Mouse (Mus musculus) lung, embryonic 16.5 days (tissue): ENCODE measurements at regions not wholly inside any gene's neighbourhood (a gene's known extent, or its start where the extent isn't known, plus 50 kb on each side); places are given as distances from the start of the nearest gene placed in this dataset.

ENCODE experiments used
- ATAC-seq: fragments of 200-750 bp; cut with Nextera tagmentation; 2 replicates; pipeline ENCODE4 v1.8.0; 2017; ENCODE audit warnings: low read depth, mild to moderate bottlenecking, moderate library complexity
- H3K27ac ChIP-seq: fragments of 300-500 bp; sonication (generic); 2 replicates; pipeline ENCODE4 v1.5.1; 2014; ENCODE audit warnings: mild to moderate bottlenecking, control low read depth, low read length
- H3K27me3 ChIP-seq: fragments of 300-500 bp; sonication (generic); 2 replicates; pipeline ENCODE4 v1.6.1; 2014; ENCODE audit warnings: low read depth, low read length, mixed read lengths; ENCODE audit not compliant: control insufficient read depth, insufficient read depth
- H3K36me3 ChIP-seq: fragments of 300-500 bp; sonication (generic); 2 replicates; pipeline ENCODE4 v1.6.1; 2014; ENCODE audit warnings: low read length; ENCODE audit not compliant: control insufficient read depth, insufficient read depth
- H3K4me1 ChIP-seq: fragments of 300-500 bp; sonication (generic); replicated peaks from 2 replicates; pipeline ENCODE4 v1.6.1; 2014; ENCODE audit warnings: low read length, mixed read lengths; ENCODE audit not compliant: control insufficient read depth, insufficient read depth
- H3K4me2 ChIP-seq: fragments of 300-500 bp; sonication (generic); 2 replicates; pipeline ENCODE4 v1.6.1; 2014; ENCODE audit warnings: low read depth, low read length, control low read depth
- H3K4me3 ChIP-seq: fragments of 300-500 bp; sonication (generic); 2 replicates; pipeline ENCODE4 v1.5.1; 2014; ENCODE audit warnings: mild to moderate bottlenecking, low read length, control low read depth
- H3K9ac ChIP-seq: fragments of 300-500 bp; sonication (generic); 2 replicates; pipeline ENCODE4 v1.6.1; 2014; ENCODE audit warnings: low read length, control low read depth
- H3K9me3 ChIP-seq: fragments of 300-500 bp; sonication (generic); 2 replicates; pipeline ENCODE4 v1.6.1; 2016; ENCODE audit warnings: low read length; ENCODE audit not compliant: control insufficient read depth
- WGBS: fragments of 180-500 bp; shearing (Covaris S2); extraction: QIAGEN DNeasy Blood & Tissue Kit; methylation state at CpG from one replicate; pipeline ENCODE4 v1.1.7; 2014; 5-methylcytosine and 5-hydroxymethylcytosine counted together

- Histone ChIP-seq H3K27ac (peak overlapping the region; percentile 100), H3K4me2 (peak overlapping the region; percentile 43), H3K36me3 (no peaks in the 10 kb centered on the region), H3K4me1 (peaks cover 30% of the 10 kb centered on the region), H3K27me3 (no peaks in the 10 kb centered on the region), H3K9me3 (no peaks in the 10 kb centered on the region), H3K4me3 (peak overlapping the region; percentile 9; the same call in 1 of the 2 replicates), H3K9ac (peak overlapping the region; percentile 67)
- WGBS, result 30% methylated on average over 17 of the region's 17 CpGs
- peak; percentile 87 for ATAC-seq
Measured at GRCm38 (mm10) chr13:37468304-37469178, 123.5 kb downstream of the Ly86 start.

DNA sequence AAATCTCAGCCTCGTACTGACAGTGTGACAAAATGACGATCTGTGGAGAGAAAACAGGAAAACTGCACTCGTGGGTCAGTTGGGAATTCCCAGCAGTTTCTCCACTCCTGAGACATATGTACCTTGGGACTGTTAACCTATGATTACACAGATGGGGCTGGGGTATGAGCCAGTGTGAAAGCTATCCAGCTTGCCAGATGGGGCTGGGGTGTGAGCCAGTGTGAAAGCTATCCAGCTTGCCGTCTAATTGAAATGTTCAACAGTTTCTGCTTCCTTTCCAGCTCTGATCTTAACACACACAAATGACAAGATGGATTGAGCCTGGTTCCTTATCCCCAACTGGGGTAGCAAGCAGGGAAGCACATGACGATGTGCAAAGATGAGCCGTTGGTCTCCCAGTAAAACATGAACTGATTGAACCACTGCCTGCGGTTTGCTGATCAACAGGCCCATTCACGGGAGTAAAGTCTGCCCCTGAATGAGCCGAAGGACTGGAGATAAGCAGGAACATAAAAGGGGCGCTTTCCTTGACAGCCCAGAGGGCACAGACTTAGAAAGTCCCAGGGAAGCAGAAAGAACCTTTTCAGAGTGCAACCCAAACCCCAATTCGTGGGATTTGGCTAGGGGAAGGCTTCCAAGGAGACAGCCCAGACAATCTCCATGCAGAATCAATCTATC, 125.4 kb downstream of the Ly86 start:
- Histone ChIP-seq H3K4me3 (no peak overlapping the region), H3K4me2 (no peak overlapping the region), H3K27me3 (no peaks in the 10 kb centered on the region), H3K9ac (peak overlapping the region; percentile 3; the same call in 1 of the 2 replicates), H3K4me1 (peaks cover 30% of the 10 kb centered on the region), H3K9me3 (no peaks in the 10 kb centered on the region), H3K36me3 (no peaks in the 10 kb centered on the region), H3K27ac (peak overlapping the region; percentile 37)
- 37% methylated on average over 11 of the region's 11 CpGs for WGBS
- ATAC-seq, result no peak

DNA sequence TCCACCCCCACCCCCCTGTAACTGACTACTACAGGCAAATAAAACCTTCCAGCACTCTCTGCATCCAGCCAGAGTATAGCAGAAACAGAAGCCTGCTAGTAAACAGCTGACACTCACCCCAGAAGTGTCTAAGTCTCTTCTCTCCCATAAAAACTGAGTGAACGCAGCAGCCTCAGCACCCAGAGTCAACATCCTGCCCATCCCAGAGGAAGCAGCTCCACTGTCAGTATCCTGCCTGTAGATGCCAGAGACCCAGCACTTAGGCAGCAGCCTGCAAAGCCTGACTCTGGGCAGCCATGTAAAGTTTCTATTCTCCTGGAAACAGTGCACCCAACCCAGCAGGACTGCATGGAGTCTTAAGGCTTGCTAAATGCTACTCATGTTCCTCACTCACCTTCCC, 128.4 kb downstream of the Ly86 start:
- Histone ChIP-seq H3K4me2 (no peak overlapping the region), H3K9me3 (no peaks in the 10 kb centered on the region), H3K4me3 (no peak overlapping the region), H3K36me3 (no peaks in the 10 kb centered on the region), H3K9ac (no peak overlapping the region; the same call in 1 of the 2 replicates), H3K4me1 (peaks cover 47% of the 10 kb centered on the region), H3K27ac (peak overlapping the region; percentile 2; the same call in 1 of the 2 replicates), H3K27me3 (no peaks in the 10 kb centered on the region)
- ATAC-seq, result no peak
- WGBS, result 38% methylated on average over 1 of the region's 1 CpGs

GRCm38 (mm10) chr13:37475804-37476203, 130.8 kb downstream of the Ly86 start:
- H3K4me2 ChIP-seq, result no peak overlapping the region
- peaks cover 42% of the 10 kb centered on the region for H3K4me1 ChIP-seq
- 50% methylated on average over 3 of the region's 3 CpGs for WGBS
- H3K27ac ChIP-seq, result peak overlapping the region; percentile 98
- no peak overlapping the region for H3K9ac ChIP-seq
- no peak overlapping the region for H3K4me3 ChIP-seq
- no peaks in the 10 kb centered on the region for H3K9me3 ChIP-seq
- no peaks in the 10 kb centered on the region for H3K27me3 ChIP-seq
- ATAC-seq, result no peak
- no peaks in the 10 kb centered on the region for H3K36me3 ChIP-seq

DNA sequence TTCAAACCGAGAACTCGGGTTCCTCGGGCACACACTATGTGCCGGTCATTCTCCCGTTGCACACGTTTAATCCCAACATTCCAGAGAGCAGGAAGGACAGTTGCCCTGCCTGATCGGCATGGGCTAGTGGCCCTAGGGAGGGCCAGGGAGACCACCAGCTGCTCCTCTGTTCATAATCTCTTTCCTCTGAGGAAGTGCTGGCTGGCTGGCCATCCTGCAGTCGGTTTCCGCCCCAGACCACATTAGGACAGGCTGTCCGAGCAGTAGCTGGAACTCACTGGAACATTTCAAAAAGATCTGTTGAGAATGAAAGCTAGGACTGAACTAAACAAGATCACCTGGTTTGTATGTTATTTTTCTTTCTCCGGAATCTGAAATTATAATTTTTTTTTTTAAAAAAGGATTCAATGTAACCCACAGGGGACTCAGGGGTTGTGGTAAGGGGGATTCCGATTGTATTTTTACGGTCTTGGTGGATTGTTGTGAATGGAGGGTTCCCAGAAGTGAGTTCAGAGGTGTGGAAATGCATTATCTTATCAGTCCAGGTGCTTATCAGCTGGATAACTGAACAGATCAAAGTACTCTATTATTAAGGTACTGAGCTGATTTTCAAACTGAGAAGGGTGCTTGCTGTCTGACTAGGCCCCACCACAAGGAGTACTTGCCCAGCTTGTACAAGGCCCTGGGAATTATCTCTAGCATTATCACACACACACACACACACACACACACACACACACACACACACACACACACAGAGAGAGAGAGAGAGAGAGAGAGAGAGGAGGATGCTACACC, 131.4 kb downstream of the Ly86 start:
- Histone ChIP-seq H3K27ac (peak overlapping the region; percentile 98), H3K4me2 (no peak overlapping the region), H3K9ac (peak overlapping the region; percentile 59), H3K4me3 (no peak overlapping the region), H3K9me3 (no peaks in the 10 kb centered on the region), H3K4me1 (peaks cover 49% of the 10 kb centered on the region), H3K27me3 (no peaks in the 10 kb centered on the region), H3K36me3 (no peaks in the 10 kb centered on the region)
- WGBS, result 43% methylated on average over 13 of the region's 13 CpGs
- no peak for ATAC-seq

DNA sequence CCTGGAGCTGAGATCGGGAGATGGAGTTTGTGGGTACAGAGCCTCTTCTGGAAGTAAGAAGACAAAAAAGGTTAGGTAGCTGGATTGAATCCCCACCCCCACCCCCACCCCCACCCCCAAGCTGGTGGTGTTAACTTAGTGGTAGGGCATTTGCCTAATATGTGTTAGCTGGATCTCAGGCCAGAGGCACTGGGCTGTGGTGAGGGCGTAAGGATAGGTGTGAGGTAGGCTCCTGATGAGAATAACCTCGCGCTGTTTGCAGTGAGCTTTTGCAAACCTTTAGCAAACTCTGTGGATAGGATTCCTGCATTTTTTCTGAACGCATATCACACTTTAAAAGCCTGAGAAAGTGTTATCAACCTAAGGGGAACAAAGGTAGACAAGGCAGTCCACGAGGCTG, 132.3 kb downstream of the Ly86 start:
- H3K27ac ChIP-seq, result peak overlapping the region; percentile 98
- H3K4me1 ChIP-seq, result peaks cover 55% of the 10 kb centered on the region
- no peaks in the 10 kb centered on the region for H3K9me3 ChIP-seq
- no peak for ATAC-seq
- peak overlapping the region; percentile 19 for H3K4me3 ChIP-seq
- peak overlapping the region; percentile 59 for H3K9ac ChIP-seq
- WGBS, result 12% methylated on average over 6 of the region's 6 CpGs
- H3K4me2 ChIP-seq, result peak overlapping the region; percentile 59
- no peaks in the 10 kb centered on the region for H3K36me3 ChIP-seq
- H3K27me3 ChIP-seq, result no peaks in the 10 kb centered on the region

DNA sequence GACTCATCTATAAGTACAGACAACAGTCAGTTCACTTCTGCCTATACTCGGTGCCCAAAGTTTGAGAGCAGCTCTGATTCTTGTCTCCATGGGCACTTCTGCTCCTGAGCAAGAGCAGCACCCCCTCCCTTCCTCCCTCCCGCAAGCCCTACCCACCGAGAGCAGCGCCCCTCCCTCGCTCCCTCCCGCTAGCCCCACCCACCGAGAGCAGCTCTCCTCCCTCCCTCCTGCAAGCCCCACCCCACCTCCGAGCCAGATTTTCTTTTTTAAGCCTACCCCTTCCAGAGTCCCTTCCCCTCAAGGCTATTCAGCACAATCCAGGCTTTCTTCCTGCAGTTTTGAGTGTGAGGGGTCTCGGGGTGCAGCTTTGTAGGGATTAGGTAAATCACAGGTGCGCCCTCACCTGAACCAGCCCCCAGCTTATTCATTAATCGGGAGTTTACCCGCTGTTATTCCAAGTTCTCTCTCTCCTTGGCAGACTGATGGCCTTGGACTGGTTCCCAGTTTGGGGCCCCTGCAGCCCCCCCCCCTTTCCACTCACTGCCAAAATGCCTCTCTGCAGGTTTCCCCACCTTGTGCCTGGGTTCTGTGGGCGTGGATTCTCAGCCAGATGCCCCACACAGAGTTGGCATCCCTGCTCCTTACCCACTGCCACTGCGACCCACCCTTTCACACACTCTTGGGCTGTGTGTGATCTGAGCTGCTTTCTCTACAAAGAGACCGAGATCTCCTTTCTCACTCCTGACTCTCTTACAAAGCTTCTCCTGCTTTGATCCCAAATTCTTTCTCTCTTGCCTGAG, 132.9 kb downstream of the Ly86 start:
- H3K27ac ChIP-seq, result peak overlapping the region; percentile 98
- H3K9me3 ChIP-seq, result no peaks in the 10 kb centered on the region
- no peaks in the 10 kb centered on the region for H3K27me3 ChIP-seq
- H3K36me3 ChIP-seq, result no peaks in the 10 kb centered on the region
- ATAC-seq, result peak; percentile 78
- peak overlapping the region; percentile 59 for H3K4me2 ChIP-seq
- WGBS, result 1% methylated on average over 15 of the region's 15 CpGs
- peak overlapping the region; percentile 65 for H3K9ac ChIP-seq
- peaks cover 55% of the 10 kb centered on the region for H3K4me1 ChIP-seq
- peak overlapping the region; percentile 38 for H3K4me3 ChIP-seq

- 57% methylated on average over 7 of the region's 7 CpGs for WGBS
- Histone ChIP-seq H3K4me3 (no peak overlapping the region), H3K27ac (peak overlapping the region; percentile 98), H3K36me3 (no peaks in the 10 kb centered on the region), H3K4me1 (peaks cover 63% of the 10 kb centered on the region), H3K9me3 (no peaks in the 10 kb centered on the region), H3K4me2 (no peak overlapping the region), H3K9ac (no peak overlapping the region), H3K27me3 (no peaks in the 10 kb centered on the region)
- no peak for ATAC-seq
Measured at GRCm38 (mm10) chr13:37479182-37479691, 134.2 kb downstream of the Ly86 start.
